Mouse (Mus musculus) spleen, embryonic (tissue): ENCODE results near the gene Ralgps1.

Experiments
- CTCF ChIA-PET: fragments of 350-600 bp; sonication (Branson Sonifier 250); formaldehyde crosslinking; loops from one replicate; lab custom pipeline; 2022; lab: Charles Lee

Gene Ralgps1

DNA sequence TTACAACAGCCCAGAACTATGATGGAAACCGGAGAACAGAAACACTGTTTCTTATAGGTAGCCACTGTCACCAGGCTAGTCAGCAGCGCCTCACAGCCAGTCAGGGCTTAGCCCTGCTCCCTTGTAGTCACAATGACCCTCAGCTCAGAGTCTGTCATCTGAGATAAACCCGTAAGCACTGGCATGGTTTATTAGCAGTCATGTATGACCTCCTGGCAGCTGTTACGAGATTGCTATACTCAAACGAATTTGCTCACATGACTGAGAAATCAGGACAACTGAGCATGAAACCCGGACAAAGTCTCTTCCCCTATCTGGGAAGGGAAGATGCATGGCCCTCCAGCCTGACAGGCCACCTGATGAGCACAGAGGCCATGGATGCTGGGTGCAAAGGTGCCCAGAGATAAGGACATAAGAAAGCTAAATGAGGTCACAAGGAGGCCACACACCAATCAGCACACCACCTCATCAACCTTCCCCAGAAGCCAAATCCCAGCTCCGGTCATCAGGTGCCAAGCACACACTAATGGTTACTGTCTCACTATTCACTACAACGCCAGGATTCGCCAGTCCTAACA lies 10.1 kb downstream of the Ralgps1 start:
- CTCF ChIA-PET: no interaction called here

DNA sequence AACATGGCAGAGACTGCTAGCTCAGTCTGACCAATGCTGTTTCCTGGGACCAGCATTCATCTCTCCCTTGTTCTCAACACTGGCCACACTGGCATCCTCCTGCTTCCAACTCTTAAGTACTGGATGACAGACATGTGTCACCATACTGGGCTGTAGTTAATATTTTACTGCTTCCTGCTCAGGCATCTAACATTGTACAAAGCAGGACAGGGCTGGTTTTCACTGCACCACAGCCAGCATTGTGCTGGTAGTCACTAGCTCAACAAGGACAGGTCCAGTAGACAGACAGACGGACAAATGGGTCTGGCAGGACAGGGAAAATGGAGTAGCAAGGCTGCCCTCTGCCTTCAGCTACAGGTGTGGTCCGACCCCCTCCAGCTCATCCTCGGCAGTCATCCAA lies 10.7 kb downstream of the Ralgps1 start:
- CTCF ChIA-PET: no interaction called here

- CTCF ChIA-PET: no interaction called here
Measured at GRCm38 (mm10) chr2:33359184-33359583, 12.1 kb downstream of the Ralgps1 start.

GRCm38 (mm10) chr2:33357250-33357838 lies 13.9 kb downstream of the Ralgps1 start:
- CTCF ChIA-PET: no interaction called here

DNA sequence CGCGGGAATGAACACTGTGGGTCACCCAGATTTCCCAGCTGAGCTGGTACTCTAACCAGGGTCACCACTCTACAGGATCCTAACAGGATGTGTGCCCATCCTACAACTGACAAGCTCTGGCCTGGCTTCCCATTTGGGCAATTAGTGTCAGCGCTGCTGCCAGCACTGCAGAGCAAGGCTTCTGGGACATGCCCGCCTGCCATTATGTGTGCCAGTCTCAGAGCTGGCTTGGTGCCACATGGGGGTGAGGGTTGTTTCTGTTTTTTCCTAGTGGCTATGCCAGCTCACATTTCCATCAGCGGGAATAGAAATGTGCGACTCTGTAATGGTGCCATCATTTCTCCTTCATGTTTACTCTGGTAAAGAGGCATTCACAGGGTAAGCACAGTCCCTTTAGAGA lies 15.7 kb downstream of the Ralgps1 start:
- CTCF ChIA-PET: no interaction called here

DNA sequence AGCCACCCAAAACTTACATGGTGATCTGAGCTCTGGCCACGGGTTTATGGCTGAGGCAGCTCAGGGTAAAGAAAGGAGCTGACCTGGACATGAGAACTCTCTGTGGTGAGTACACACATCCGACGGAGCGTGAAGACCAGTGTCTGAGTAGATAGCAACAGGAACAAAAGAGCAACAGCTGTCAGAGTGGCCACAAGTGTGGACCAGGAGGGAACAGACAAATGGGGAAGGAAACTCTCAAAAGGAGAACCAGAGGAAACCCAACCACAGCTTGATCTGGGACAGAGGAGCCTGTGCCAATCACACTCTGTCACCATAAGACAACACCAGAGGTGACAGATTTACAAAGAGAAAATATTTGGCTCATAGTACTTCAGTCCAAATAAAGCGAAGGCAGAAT lies 17.9 kb downstream of the Ralgps1 start:
- CTCF ChIA-PET: no interaction called here

- CTCF ChIA-PET: interaction anchor here (1.1 kb wide), 1 partner anchor 195 kb away, joined by 3 read pairs; no protein-coding TSS in a partner anchor
Measured at GRCm38 (mm10) chr2:33351449-33351848, 19.8 kb downstream of the Ralgps1 start.

DNA sequence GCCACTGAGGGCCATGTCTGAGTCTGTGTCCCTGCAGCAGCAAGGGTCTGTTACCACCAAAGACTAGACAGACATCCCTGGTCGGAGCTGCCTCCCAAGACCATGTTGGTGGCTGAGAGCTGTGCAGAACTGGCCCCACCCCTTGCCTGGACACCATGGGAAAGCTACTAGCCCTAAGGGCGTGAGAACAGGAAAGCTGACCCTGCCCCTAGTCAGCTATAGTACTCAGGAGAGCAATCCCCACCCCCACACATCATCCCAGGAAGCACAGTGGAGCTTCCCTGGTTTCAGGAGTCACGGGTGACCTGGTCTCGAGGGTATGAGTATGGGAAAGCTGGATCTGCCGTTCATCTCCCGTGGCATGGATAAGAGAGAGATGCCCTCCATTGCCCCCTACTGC lies 20.4 kb downstream of the Ralgps1 start:
- CTCF ChIA-PET: interaction anchor here (1.1 kb wide), 1 partner anchor 194 kb away, joined by 3 read pairs; no protein-coding TSS in a partner anchor

DNA sequence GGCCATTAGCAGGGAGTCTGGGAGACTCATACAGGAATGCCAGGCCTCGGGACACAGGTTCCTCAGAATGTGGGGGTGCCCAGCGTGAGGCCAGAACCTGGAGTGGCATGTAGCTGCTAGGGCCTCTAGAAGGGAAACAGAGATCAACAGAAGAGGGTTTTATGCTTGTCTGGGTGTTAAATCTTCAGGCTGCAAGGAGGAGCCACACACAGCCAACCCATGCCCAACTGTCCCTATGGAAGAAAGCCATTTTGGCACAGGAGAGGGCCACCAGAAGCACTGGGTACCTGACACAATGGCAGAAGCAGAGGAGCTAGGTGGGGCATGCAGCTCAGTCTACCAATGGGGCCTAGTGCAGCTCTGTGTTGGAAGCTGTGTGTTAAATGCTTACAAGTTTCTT lies 21.7 kb downstream of the Ralgps1 start:
- CTCF ChIA-PET: no interaction called here

GRCm38 (mm10) chr2:33349081-33349480 lies 22.2 kb downstream of the Ralgps1 start:
- CTCF ChIA-PET: no interaction called here

DNA sequence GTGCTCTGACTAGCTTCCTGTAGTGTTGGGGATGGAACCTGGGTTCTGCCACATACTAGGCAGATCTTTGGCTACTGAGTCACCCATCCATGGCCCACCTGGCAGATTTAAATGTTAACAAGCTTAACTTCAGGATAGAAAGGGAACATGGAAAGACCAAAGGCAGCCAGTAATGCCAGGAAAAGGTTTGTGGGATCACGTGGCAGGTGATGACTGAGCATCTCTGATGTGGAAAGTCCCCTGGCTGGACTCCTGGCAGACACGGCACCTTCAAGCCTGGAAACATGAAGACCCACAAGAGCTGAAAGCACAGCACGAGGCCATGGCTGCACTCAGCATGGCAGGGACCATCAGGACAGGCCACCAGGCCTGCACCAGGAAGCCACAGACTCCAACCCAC lies 23.0 kb downstream of the Ralgps1 start:
- CTCF ChIA-PET: interaction anchor here (0.6 to 1.1 kb wide), 5 partner anchors 21 to 1215 kb away, joined by 3 to 4 read pairs (median 3); no protein-coding TSS in a partner anchor

DNA sequence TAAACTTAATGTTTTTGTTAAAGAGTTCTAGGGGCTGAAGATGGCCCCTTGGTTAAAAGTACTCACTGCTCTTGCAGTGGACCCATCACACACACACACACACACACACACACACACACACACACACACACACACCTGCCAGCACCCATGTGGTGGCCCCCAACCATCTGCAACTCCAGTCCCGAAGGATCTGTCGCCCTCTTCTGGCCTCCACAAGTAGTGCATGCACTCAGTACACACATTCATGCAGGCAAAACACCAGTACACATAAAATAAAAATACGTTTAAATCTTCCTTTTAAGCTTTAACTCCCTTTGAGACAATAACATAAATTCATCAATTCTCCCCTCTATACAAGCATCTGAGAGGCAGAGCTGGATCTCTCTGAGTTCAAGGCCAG lies 23.7 kb downstream of the Ralgps1 start:
- CTCF ChIA-PET: interaction anchor here (0.6 to 1.1 kb wide), 2 partner anchors 20 to 359 kb away, joined by 3 read pairs; no protein-coding TSS in a partner anchor

GRCm38 (mm10) chr2:33346749-33347148 lies 24.5 kb downstream of the Ralgps1 start:
- CTCF ChIA-PET: interaction anchor here (0.8 kb wide), 1 partner anchor 377 kb away, joined by 3 read pairs; no protein-coding TSS in a partner anchor

- CTCF ChIA-PET: no interaction called here
Measured at GRCm38 (mm10) chr2:33345956-33346355, 25.3 kb downstream of the Ralgps1 start.

DNA sequence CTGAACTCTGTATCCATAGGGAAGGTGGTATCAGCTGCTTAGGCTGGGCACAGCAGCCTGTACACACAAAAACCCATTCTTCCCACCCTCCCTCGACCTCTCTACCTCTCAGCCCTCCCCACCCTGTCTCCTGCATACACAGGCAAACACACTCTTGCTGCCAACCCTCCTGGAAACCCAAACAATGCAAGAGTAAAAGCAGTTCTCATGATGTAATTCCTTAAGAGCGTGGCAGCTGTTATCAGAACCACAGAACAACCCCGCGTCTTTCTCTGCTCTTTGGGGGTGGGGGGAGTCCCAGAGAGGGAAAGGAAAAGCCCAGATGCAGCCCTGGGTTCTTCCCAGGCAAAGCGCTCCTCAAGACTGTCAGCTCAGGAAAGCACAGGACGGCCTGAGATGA lies 25.8 kb downstream of the Ralgps1 start:
- CTCF ChIA-PET: no interaction called here

DNA sequence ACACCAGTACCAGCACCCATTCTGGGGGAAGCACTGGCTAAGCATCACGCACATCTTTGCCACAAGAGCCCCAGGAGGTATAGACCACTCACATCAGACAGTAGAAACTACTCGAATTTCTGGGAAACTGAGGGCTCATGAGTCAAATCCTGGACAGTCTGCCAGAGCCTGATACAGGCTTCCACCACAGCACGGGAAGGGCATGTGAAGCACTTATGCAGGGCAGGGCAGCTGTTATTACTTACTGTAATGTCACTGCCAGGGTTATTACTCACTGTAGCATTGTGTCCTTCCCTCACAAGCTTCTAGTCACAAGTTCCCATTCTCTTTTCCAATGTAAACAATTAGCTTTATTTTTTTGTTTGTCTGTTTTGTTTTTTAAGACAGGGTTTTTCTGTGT lies 27.9 kb downstream of the Ralgps1 start:
- CTCF ChIA-PET: no interaction called here

GRCm38 (mm10) chr2:33342148-33342547 lies 29.1 kb downstream of the Ralgps1 start:
- CTCF ChIA-PET: no interaction called here

- CTCF ChIA-PET: no interaction called here
Measured at GRCm38 (mm10) chr2:33335789-33336188, 35.5 kb downstream of the Ralgps1 start.

DNA sequence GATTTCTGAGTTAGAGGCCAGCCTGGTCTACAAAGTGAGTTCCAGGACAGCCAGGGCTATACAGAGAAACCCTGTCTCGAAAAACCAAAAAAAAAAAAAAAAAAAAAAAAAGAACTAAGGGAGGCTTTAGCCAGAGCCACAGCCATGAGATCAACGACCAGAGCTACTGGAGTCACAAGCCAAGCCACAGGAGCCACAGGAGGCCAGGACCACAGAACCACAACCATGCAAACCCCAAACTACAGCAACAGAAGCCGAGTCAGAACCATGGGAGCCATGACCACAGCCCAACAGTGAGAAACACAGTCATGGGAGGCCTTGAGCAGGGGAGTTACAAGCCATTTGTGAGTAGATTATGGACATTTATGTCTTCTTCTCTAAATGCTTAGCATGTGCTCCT lies 41.7 kb downstream of the Ralgps1 start:
- CTCF ChIA-PET: no interaction called here

DNA sequence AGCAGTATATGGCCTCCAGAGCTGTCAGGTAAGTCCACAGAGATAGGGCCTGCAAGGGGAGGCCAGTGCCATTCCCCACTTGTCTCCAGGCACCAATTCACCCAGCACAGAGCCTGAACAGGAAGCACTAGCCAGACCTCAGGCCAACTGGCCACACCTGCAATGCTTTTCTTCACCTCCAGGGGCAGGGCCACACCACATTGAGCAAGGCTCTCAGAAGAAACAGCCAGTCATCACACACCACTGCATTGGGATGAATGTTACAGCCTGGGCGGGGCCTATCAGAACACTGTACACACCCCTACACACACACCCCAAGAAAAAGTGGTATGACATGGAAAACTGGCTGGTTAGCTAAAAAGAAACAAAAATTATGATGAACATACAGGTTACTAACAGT lies 42.3 kb downstream of the Ralgps1 start:
- CTCF ChIA-PET: no interaction called here

- CTCF ChIA-PET: interaction anchor here (0.6 kb wide), 1 partner anchor 153 kb away, joined by 3 read pairs; no protein-coding TSS in a partner anchor
Measured at GRCm38 (mm10) chr2:33325359-33325758, 45.9 kb downstream of the Ralgps1 start.

GRCm38 (mm10) chr2:33323799-33324595 lies 47.3 kb downstream of the Ralgps1 start:
- CTCF ChIA-PET: no interaction called here
